Mouse (Mus musculus) midbrain, embryonic 16.5 days (tissue): ENCODE measurements around the gene Sectm1b. TPM values are rescaled to one million over a fixed set of nuclear protein-coding genes. Genes with fewer than 3 reads are reported as not detected.

Experiments used
- ATAC-seq: fragments of 200-750 bp; cut with Nextera tagmentation; 2 replicates; pipeline ENCODE4 v1.8.0; 2017; ENCODE audit warnings: moderate TSS enrichment
- H3K27ac ChIP-seq: fragments of 300-500 bp; sonication (generic); 2 replicates; pipeline ENCODE4 v1.5.1; 2014; ENCODE audit warnings: mild to moderate bottlenecking, low read length, mixed read lengths
- H3K27me3 ChIP-seq: fragments of 300-500 bp; sonication (generic); 2 replicates; pipeline ENCODE4 v1.6.1; 2014; ENCODE audit warnings: low read depth, low read length, mixed read lengths; ENCODE audit not compliant: control insufficient read depth, insufficient read depth
- H3K36me3 ChIP-seq: fragments of 300-500 bp; sonication (generic); 2 replicates; pipeline ENCODE4 v1.6.1; 2014; ENCODE audit warnings: mild to moderate bottlenecking, low read length, moderate library complexity, mixed read lengths; ENCODE audit not compliant: control insufficient read depth, insufficient read depth
- H3K4me1 ChIP-seq: fragments of 300-500 bp; sonication (generic); 2 replicates; pipeline ENCODE4 v1.6.1; 2014; ENCODE audit warnings: mild to moderate bottlenecking, low read length, mixed read lengths; ENCODE audit not compliant: control insufficient read depth, insufficient read depth
- H3K4me2 ChIP-seq: fragments of 300-500 bp; sonication (generic); 2 replicates; pipeline ENCODE4 v1.6.1; 2014; ENCODE audit warnings: mild to moderate bottlenecking, low read length, mixed read lengths
- H3K4me3 ChIP-seq: fragments of 300-500 bp; sonication (generic); 2 replicates; pipeline ENCODE4 v1.5.1; 2014; ENCODE audit warnings: low read depth, mild to moderate bottlenecking, low read length, moderate library complexity, mixed read lengths
- H3K9ac ChIP-seq: fragments of 300-500 bp; sonication (generic); 2 replicates; pipeline ENCODE4 v1.6.1; 2014; ENCODE audit warnings: low read depth, low read length, mixed read lengths
- H3K9me3 ChIP-seq: fragments of 300-500 bp; sonication (generic); replicated peaks from 2 replicates; pipeline ENCODE4 v1.6.1; 2014; ENCODE audit warnings: mild to moderate bottlenecking, low read length, mixed read lengths; ENCODE audit not compliant: control insufficient read depth, poor library complexity, severe bottlenecking
- WGBS: fragments of 180-500 bp; shearing (Covaris S2); extraction: QIAGEN DNeasy Blood & Tissue Kit; methylation state at CpG from one replicate; pipeline ENCODE4 v1.1.7; 2014; 5-methylcytosine and 5-hydroxymethylcytosine counted together
- polyA plus RNA-seq: library from polyadenylated mRNA; unstranded; fragments of >200 nt; fragmentation: Nextera tagmentation; extraction: Ambion mirVana; gene quantifications from 2 replicates; pipeline ENCODE4 v1.2.1, GENCODE M21; 2015

The Sectm1b gene
- polyA plus RNA-seq, 1 experiment from 2014 or later, result not detected

GRCm38 (mm10) chr11:121099762-121100161, 36.4 kb upstream of the Sectm1b start:
- H3K4me3 ChIP-seq, result no peak overlapping the region
- no peak overlapping the region for H3K4me2 ChIP-seq
- H3K36me3 ChIP-seq, result no peaks in the 10 kb centered on the region
- no peaks in the 10 kb centered on the region for H3K9me3 ChIP-seq
- WGBS, result 78% methylated on average over 7 of the region's 7 CpGs
- H3K9ac ChIP-seq, result no peak overlapping the region
- H3K4me1 ChIP-seq, result no peaks in the 10 kb centered on the region
- ATAC-seq, result no peak
- H3K27me3 ChIP-seq, result no peaks in the 10 kb centered on the region
- no peak overlapping the region for H3K27ac ChIP-seq

GRCm38 (mm10) chr11:121092606-121093585, 29.5 kb upstream of the Sectm1b start:
- Histone ChIP-seq H3K4me1 (no peaks in the 10 kb centered on the region), H3K27ac (no peak overlapping the region), H3K36me3 (no peaks in the 10 kb centered on the region), H3K4me3 (no peak overlapping the region), H3K9ac (no peak overlapping the region), H3K27me3 (no peaks in the 10 kb centered on the region), H3K4me2 (no peak overlapping the region), H3K9me3 (no peaks in the 10 kb centered on the region)
- ATAC-seq, result no peak
- 92% methylated on average over 14 of the region's 14 CpGs for WGBS

GRCm38 (mm10) chr11:121090943-121091342, 27.6 kb upstream of the Sectm1b start:
- Histone ChIP-seq H3K36me3 (no peaks in the 10 kb centered on the region), H3K27me3 (no peaks in the 10 kb centered on the region), H3K4me3 (no peak overlapping the region), H3K9ac (no peak overlapping the region), H3K9me3 (no peaks in the 10 kb centered on the region), H3K27ac (no peak overlapping the region), H3K4me1 (no peaks in the 10 kb centered on the region), H3K4me2 (no peak overlapping the region)
- ATAC-seq, result no peak
- WGBS, result 68% methylated on average over 4 of the region's 4 CpGs

GRCm38 (mm10) chr11:121089756-121090546, 26.6 kb upstream of the Sectm1b start:
- Histone ChIP-seq H3K4me3 (no peak overlapping the region), H3K9me3 (no peaks in the 10 kb centered on the region), H3K4me2 (no peak overlapping the region), H3K27ac (no peak overlapping the region), H3K4me1 (no peaks in the 10 kb centered on the region), H3K27me3 (no peaks in the 10 kb centered on the region), H3K36me3 (no peaks in the 10 kb centered on the region), H3K9ac (no peak overlapping the region)
- WGBS, result 93% methylated on average over 2 of the region's 2 CpGs
- no peak for ATAC-seq

GRCm38 (mm10) chr11:121088997-121089396, 25.6 kb upstream of the Sectm1b start:
- H3K27ac ChIP-seq, result no peak overlapping the region
- no peak overlapping the region for H3K4me2 ChIP-seq
- WGBS, result 84% methylated on average over 6 of the region's 6 CpGs
- no peaks in the 10 kb centered on the region for H3K9me3 ChIP-seq
- H3K27me3 ChIP-seq, result no peaks in the 10 kb centered on the region
- H3K36me3 ChIP-seq, result no peaks in the 10 kb centered on the region
- H3K4me3 ChIP-seq, result no peak overlapping the region
- H3K9ac ChIP-seq, result no peak overlapping the region
- ATAC-seq, result no peak
- no peaks in the 10 kb centered on the region for H3K4me1 ChIP-seq

- no peaks in the 10 kb centered on the region for H3K4me1 ChIP-seq
- no peak overlapping the region for H3K9ac ChIP-seq
- no peaks in the 10 kb centered on the region for H3K27me3 ChIP-seq
- ATAC-seq, result no peak
- H3K27ac ChIP-seq, result no peak overlapping the region
- H3K4me2 ChIP-seq, result no peak overlapping the region
- 49% methylated on average over 4 of the region's 4 CpGs for WGBS
- H3K36me3 ChIP-seq, result no peaks in the 10 kb centered on the region
- H3K4me3 ChIP-seq, result no peak overlapping the region
- H3K9me3 ChIP-seq, result no peaks in the 10 kb centered on the region
Observed at GRCm38 (mm10) chr11:121086296-121086695, 22.9 kb upstream of the Sectm1b start.

- Histone ChIP-seq H3K27ac (no peak overlapping the region), H3K9ac (no peak overlapping the region), H3K36me3 (no peaks in the 10 kb centered on the region), H3K4me2 (no peak overlapping the region), H3K27me3 (no peaks in the 10 kb centered on the region), H3K9me3 (no peaks in the 10 kb centered on the region), H3K4me3 (no peak overlapping the region), H3K4me1 (no peaks in the 10 kb centered on the region)
- no peak for ATAC-seq
- WGBS, result 76% methylated on average over 5 of the region's 5 CpGs
Observed at GRCm38 (mm10) chr11:121085181-121085580, 21.8 kb upstream of the Sectm1b start.

- no peak overlapping the region for H3K4me2 ChIP-seq
- H3K36me3 ChIP-seq, result no peaks in the 10 kb centered on the region
- ATAC-seq, result no peak
- H3K4me1 ChIP-seq, result no peaks in the 10 kb centered on the region
- H3K9ac ChIP-seq, result no peak overlapping the region
- H3K27me3 ChIP-seq, result no peaks in the 10 kb centered on the region
- no peak overlapping the region for H3K4me3 ChIP-seq
- 82% methylated on average over 6 of the region's 6 CpGs for WGBS
- H3K9me3 ChIP-seq, result no peaks in the 10 kb centered on the region
- no peak overlapping the region for H3K27ac ChIP-seq
Observed at GRCm38 (mm10) chr11:121082857-121083500, 19.6 kb upstream of the Sectm1b start.
